Mouse (Mus musculus) forebrain, embryonic 12.5 days (tissue): ENCODE results near the gene Tktl2. TPM values are rescaled to one million over a fixed set of nuclear protein-coding genes. Genes with fewer than 3 reads are reported as not detected.

Source experiments
- ATAC-seq: fragments of 200-750 bp; cut with Nextera tagmentation; 2 replicates; pipeline ENCODE4 v1.8.0; 2017; ENCODE audit warnings: moderate TSS enrichment; ENCODE audit not compliant: low FRiP score
- H3K27ac ChIP-seq: fragments of 300-500 bp; sonication (generic); 2 replicates; pipeline ENCODE4 v1.5.1; 2016; ENCODE audit warnings: mild to moderate bottlenecking
- H3K27me3 ChIP-seq: fragments of 300-500 bp; sonication (generic); 2 replicates; pipeline ENCODE4 v1.6.1; 2016; ENCODE audit warnings: mild to moderate bottlenecking
- H3K36me3 ChIP-seq: fragments of 300-500 bp; sonication (generic); replicated peaks from 2 replicates; pipeline ENCODE4 v1.6.1; 2016; ENCODE audit warnings: mild to moderate bottlenecking
- H3K4me1 ChIP-seq: fragments of 300-500 bp; sonication (generic); 2 replicates; pipeline ENCODE4 v1.6.1; 2016
- H3K4me2 ChIP-seq: fragments of 300-500 bp; sonication (generic); 2 replicates; pipeline ENCODE4 v1.6.1; 2016; ENCODE audit warnings: mild to moderate bottlenecking, moderate library complexity
- H3K4me3 ChIP-seq: fragments of 300-500 bp; sonication (generic); replicated peaks from 2 replicates; pipeline ENCODE4 v1.5.1; 2016; ENCODE audit warnings: mild to moderate bottlenecking
- H3K9ac ChIP-seq: fragments of 300-500 bp; sonication (generic); 2 replicates; pipeline ENCODE4 v1.6.1; 2016; ENCODE audit warnings: mild to moderate bottlenecking
- H3K9me3 ChIP-seq: fragments of 300-500 bp; sonication (generic); 2 replicates; pipeline ENCODE4 v1.6.1; 2016
- WGBS: fragments of 180-500 bp; shearing (Covaris S2); methylation state at CpG from one replicate; pipeline ENCODE4 v1.1.7; 2016; 5-methylcytosine and 5-hydroxymethylcytosine counted together
- polyA plus RNA-seq: library from polyadenylated mRNA; unstranded; fragments of >200 nt; fragmentation: Nextera tagmentation; extraction: Ambion mirVana; gene quantifications from 2 replicates; pipeline ENCODE4 v1.2.1, GENCODE M21; 2016

Gene Tktl2
- polyA plus RNA-seq, 1 experiment from 2014 or later = not detected

GRCm38 (mm10) chr8:66550092-66550491 lies 38.5 kb downstream of the Tktl2 start:
- H3K4me1 ChIP-seq = no peaks in the 10 kb centered on the region
- no peaks in the 10 kb centered on the region for H3K36me3 ChIP-seq
- no peak for ATAC-seq
- no peak overlapping the region for H3K4me3 ChIP-seq
- H3K9ac ChIP-seq = no peak overlapping the region
- H3K27me3 ChIP-seq = no peaks in the 10 kb centered on the region
- no peaks in the 10 kb centered on the region for H3K9me3 ChIP-seq
- 38% methylated on average over 7 of the region's 7 CpGs for WGBS
- no peak overlapping the region for H3K27ac ChIP-seq
- no peak overlapping the region for H3K4me2 ChIP-seq

Other genes starting within 250 kb of the Tktl2 start
- gene Tma16, start 25.2 kb upstream of the Tktl2 start, polyA plus RNA-seq = 14.3 and 15.5 TPM in 2 replicates
- not detected in 2 replicates for gene Npy5r, start 176.4 kb downstream of the Tktl2 start, polyA plus RNA-seq
- gene Npy1r, start 185.4 kb downstream of the Tktl2 start, polyA plus RNA-seq = 1.2 TPM in 2 replicates